8 mouse cellular contexts compared by ENCODE assay signal in the genomic region with DNA sequence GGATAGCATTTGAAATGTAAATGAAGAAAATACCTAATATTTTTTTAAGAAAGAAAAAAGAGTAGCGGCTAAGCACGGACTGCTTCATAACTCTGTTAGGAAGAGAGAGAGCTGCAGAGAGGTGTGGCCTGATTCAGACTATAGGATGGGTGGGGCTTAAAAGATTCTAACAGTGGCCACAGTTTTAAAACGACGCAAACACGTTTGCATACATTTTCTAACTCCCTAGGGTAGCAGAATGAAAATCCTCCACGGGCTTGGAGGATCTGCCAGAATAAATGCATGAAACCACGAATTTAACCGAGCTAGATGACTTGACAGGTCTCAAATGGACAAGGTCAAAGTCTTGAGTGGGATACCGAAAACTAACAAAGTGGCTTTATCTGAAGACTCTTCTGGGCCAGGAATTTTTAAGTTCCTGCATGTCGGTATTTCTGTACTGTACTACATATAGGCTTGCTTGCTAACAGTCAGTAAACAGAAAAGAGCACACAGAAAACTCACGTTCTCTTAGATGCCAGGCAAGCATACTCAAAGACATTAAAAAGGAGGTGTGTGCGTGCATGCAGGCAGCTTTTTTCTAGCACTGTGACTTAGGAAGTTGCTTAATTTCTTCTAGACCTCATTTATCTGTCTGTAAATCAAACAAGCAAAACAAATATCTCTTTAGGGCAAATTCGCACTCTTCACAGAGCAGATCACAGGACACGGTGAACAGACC. TPM values are rescaled to one million over a fixed set of nuclear protein-coding genes. Genes with fewer than 3 reads are reported as not detected.
A peak's percentile ranks its signal among the peaks of the same experiment; 100 is the strongest.
DNase-seq lines count a peak whose midpoint lies in the region; ATAC-seq and TF ChIP-seq lines count a peak whose summit lies in the region.

No protein-coding gene starts in this region.

- peak overlapping the region; percentile 97 for H3K4me2 ChIP-seq in hindbrain, embryonic 16.5 days (ENCODE audit: low read length)
- peak overlapping the region; percentile 96 for H3K4me2 ChIP-seq in midbrain, embryonic 13.5 days (replicated peaks)

- no peak for DNase-seq in layer of hippocampus, adult 2 months (ENCODE audit: low spot score in 2 of 2)
- no peak for DNase-seq in layer of hippocampus, postnatal 10 days (ENCODE audit: low spot score in 2 of 2)
- DNase-seq in c-Kit-negative CD71-positive TER-119-positive erythroid progenitor cells, embryonic 14.5 days (ENCODE audit: low read depth, low spot score): peak; percentile 36
- no peak for DNase-seq in urinary bladder, adult 18-20 months (ENCODE audit: low spot score in 2 of 2)
- DNase-seq in spleen, postnatal 14 days (ENCODE audit: low spot score in 2 of 2): no peak
- DNase-seq in ovary, postnatal 36 days (ENCODE audit: low spot score): no peak

- peaks cover 9% of the 10 kb centered on the region for H3K4me1 ChIP-seq in hindbrain, embryonic 16.5 days (ENCODE audit: control insufficient read depth, insufficient read depth, low read depth, low read length)
- peaks cover 14% of the 10 kb centered on the region for H3K4me1 ChIP-seq in midbrain, embryonic 13.5 days (replicated peaks)

- no peak overlapping the region for H3K9ac ChIP-seq in hindbrain, embryonic 16.5 days (ENCODE audit: low read depth, low read length)
- H3K9ac ChIP-seq in midbrain, embryonic 13.5 days (replicated peaks): no peak overlapping the region

- H3K27me3 ChIP-seq in hindbrain, embryonic 16.5 days (replicated peaks; ENCODE audit: control insufficient read depth, insufficient read depth, low read length): peaks cover 9% of the 10 kb centered on the region
- H3K27me3 ChIP-seq in midbrain, embryonic 13.5 days: peaks cover 20% of the 10 kb centered on the region

- 28% methylated on average over 14 of the region's 14 CpGs for WGBS in hindbrain, embryonic 16.5 days
- 30% methylated on average over 14 of the region's 14 CpGs for WGBS in midbrain, embryonic 13.5 days

- H3K9me3 ChIP-seq in hindbrain, embryonic 16.5 days (ENCODE audit: control insufficient read depth, low read length): no peaks in the 10 kb centered on the region
- no peaks in the 10 kb centered on the region for H3K9me3 ChIP-seq in midbrain, embryonic 13.5 days

- H3K36me3 ChIP-seq in hindbrain, embryonic 16.5 days (ENCODE audit: control insufficient read depth, insufficient read depth, low read length): no peaks in the 10 kb centered on the region
- H3K36me3 ChIP-seq in midbrain, embryonic 13.5 days: no peaks in the 10 kb centered on the region

- H3K27ac ChIP-seq in layer of hippocampus, adult 2 months: peak overlapping the region; percentile 55; the same call in 1 of the 2 replicates
- H3K27ac ChIP-seq in hindbrain, embryonic 16.5 days (ENCODE audit: low read depth, low read length): no peak overlapping the region
- H3K27ac ChIP-seq in midbrain, embryonic 13.5 days: no peak overlapping the region

- peak; percentile 51 for ATAC-seq in hindbrain, embryonic 16.5 days
- ATAC-seq in midbrain, embryonic 13.5 days: peak; percentile 44

- no peak for TF ChIP-seq CTCF in layer of hippocampus, adult 2 months (conservative IDR thresholded peaks at IDR 0.05)

- H3K4me3 ChIP-seq in layer of hippocampus, adult 2 months: peak overlapping the region; percentile 91
- peak overlapping the region; percentile 89 for H3K4me3 ChIP-seq in hindbrain, embryonic 16.5 days (ENCODE audit: low read length)
- H3K4me3 ChIP-seq in midbrain, embryonic 13.5 days (replicated peaks): peak overlapping the region; percentile 79

RNA-seq across cellular contexts. Expression of gene Creg1, which starts 0.5 kb away (rescaled TPM):
- total RNA-seq in layer of hippocampus, adult 2 months (2021): 10 to 100 TPM; 23.8 to 26.4 TPM
- 10 to 100 TPM; 18.7 to 23.7 TPM for total RNA-seq in layer of hippocampus, postnatal 10 days (2021)
- polyA plus RNA-seq in hindbrain, embryonic 16.5 days (2015; fragmentation: Nextera tagmentation; extraction: Ambion mirVana): 42.8 and 42.9 TPM in 2 replicates
- polyA plus RNA-seq in midbrain, embryonic 13.5 days (2015; fragmentation: Nextera tagmentation; extraction: Ambion mirVana): 21.7 and 23.8 TPM in 2 replicates

RNA-seq across cellular contexts. Expression of gene Cd247, which starts 25.4 kb away (rescaled TPM):
- not detected for total RNA-seq in layer of hippocampus, adult 2 months (2021)
- total RNA-seq in layer of hippocampus, postnatal 10 days (2021): under 1 TPM; 0.20 to 0.25 TPM
- polyA plus RNA-seq in hindbrain, embryonic 16.5 days (2015; fragmentation: Nextera tagmentation; extraction: Ambion mirVana): 0.46 and 0.77 TPM in 2 replicates
- 1.6 and 2.2 TPM in 2 replicates for polyA plus RNA-seq in midbrain, embryonic 13.5 days (2015; fragmentation: Nextera tagmentation; extraction: Ambion mirVana)

RNA-seq across cellular contexts. Expression of gene Rcsd1, which starts 53.5 kb away (rescaled TPM):
- total RNA-seq in layer of hippocampus, adult 2 months (2021): 1 to 10 TPM; 3.7 to 4.9 TPM
- total RNA-seq in layer of hippocampus, postnatal 10 days (2021): 1 to 10 TPM; 6.8 to 6.9 TPM
- 9.5 and 12.5 TPM in 2 replicates for polyA plus RNA-seq in hindbrain, embryonic 16.5 days (2015; fragmentation: Nextera tagmentation; extraction: Ambion mirVana)
- 8.0 and 8.3 TPM in 2 replicates for polyA plus RNA-seq in midbrain, embryonic 13.5 days (2015; fragmentation: Nextera tagmentation; extraction: Ambion mirVana)
